Mouse (Mus musculus): Measurements from ENCODE around the gene Crlf2. TPM values are rescaled to one million over a fixed set of nuclear protein-coding genes. Genes with fewer than 3 reads are reported as not detected.
A peak's percentile ranks its signal among the peaks of the same experiment; 100 is the strongest.

Crlf2 gene
- polyA plus RNA-seq (2016; fragmentation: Nextera tagmentation; extraction: Ambion mirVana): 5.4 and 7.1 TPM in 2 replicates

DNA sequence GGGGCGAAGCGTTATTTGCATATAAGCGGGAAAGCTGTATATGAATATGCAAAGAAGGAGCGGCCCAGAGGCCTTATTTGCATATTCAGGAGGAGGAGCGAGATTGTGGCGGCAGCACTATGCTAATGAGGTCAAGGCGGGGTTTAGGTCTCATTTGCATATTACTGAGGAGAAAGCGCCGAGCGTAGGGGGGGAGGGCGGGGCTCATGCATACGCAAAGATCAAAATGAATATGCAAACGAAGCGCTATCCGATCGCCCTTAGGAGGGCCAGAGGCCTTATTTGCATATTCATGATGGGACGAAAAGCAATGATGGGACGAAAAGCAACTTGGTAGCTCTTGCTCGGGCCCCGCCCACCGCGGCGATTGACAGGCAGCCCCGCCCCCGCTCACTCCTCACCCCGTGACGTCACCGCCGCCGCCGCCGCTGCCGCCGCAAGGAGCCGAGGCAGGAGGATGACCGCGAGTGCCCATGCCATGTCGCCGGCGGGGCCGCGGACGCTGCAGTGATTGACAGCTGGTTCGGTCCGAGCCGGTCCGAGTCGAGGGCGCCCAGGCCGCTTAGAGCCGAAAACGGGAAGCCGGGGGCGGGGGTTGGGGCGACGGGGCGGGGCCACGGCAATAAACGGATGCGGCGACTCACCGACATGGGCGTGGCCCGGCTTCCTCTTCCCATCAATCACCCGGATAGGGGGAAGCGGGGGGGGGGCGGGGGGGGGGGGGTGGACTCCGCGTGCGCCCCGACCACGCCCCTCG lies at the start of gene Crlf2:
Gene Crlf2, minus strand, starts transcription at position 590 of the 757 bp plus-strand sequence.
- WGBS: under 1% methylated on average over 62 of the region's 73 CpGs
- Histone ChIP-seq H3K27ac (peak within 1 kb of the TSS; percentile 88), H3K27me3 (no peaks in the 10 kb centered on the region), H3K9me3 (peaks cover 36% of the 10 kb centered on the region), H3K4me2 (replicated peaks) (peak within 1 kb of the TSS; percentile 43), H3K4me1 (no peaks in the 10 kb centered on the region), H3K4me3 (peak within 1 kb of the TSS; percentile 55), H3K36me3 (peaks cover 11% of the 10 kb centered on the region; the same call in 1 of the 2 replicates), H3K9ac (peak within 1 kb of the TSS; percentile 44; the same call in 1 of the 2 replicates)
- peak; percentile 50 for ATAC-seq (ENCODE audit: insufficient number of reproducible peaks, insufficient read depth, low FRiP score, low TSS enrichment)

DNA sequence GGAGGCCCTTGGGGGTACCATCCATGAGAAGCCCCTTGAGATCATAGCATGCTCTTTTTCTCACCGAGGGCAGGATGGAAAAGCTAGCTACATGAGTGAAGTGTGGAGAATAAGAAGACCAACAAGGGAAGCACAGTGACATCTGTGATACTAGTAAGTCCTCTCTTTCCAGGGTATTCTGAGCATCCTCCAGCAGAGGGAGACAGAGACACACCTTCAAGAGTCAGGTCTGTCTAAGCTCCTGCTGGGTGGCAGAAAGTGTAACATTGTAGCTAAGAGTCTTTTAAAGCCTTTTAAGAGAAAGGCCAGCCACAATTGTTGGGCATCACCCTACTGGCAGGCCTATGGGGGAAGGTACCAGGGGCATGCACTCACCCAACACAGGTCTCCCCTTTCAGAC lies 43.8 kb upstream of the Crlf2 start:
- no peaks in the 10 kb centered on the region for H3K27me3 ChIP-seq
- H3K4me1 ChIP-seq: no peaks in the 10 kb centered on the region
- no peaks in the 10 kb centered on the region for H3K36me3 ChIP-seq
- ATAC-seq (ENCODE audit: insufficient number of reproducible peaks, insufficient read depth, low FRiP score, low TSS enrichment): no peak
- no peak overlapping the region for H3K9ac ChIP-seq
- H3K9me3 ChIP-seq: peaks cover 17% of the 10 kb centered on the region
- H3K27ac ChIP-seq: no peak overlapping the region
- WGBS: 46% methylated on average over 1 of the region's 1 CpGs
- H3K4me3 ChIP-seq: no peak overlapping the region
- H3K4me2 ChIP-seq (replicated peaks): no peak overlapping the region

DNA sequence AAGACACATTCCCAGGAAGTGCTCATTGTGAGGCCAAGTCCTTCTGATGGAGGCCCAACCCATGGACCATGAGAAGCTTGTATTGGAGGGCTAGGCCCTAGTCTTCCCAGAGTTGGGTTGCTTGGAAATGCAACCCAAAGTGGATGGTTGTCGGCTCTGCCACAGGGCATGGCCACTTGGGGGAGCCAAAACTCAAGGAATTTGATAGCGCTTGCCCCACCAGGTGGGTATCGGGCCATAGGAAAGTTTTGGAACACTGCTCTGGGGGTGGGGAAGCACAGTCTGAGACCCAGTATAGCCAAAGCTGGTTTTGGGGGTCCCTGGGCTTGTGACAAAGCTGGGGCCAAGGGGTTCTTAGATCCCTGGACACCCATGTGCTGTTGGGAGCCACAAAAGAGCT lies 42.3 kb upstream of the Crlf2 start:
- H3K4me3 ChIP-seq: no peak overlapping the region
- no peak overlapping the region for H3K9ac ChIP-seq
- no peak overlapping the region for H3K4me2 ChIP-seq (replicated peaks)
- H3K4me1 ChIP-seq: no peaks in the 10 kb centered on the region
- H3K27me3 ChIP-seq: no peaks in the 10 kb centered on the region
- no peak for ATAC-seq (ENCODE audit: insufficient number of reproducible peaks, insufficient read depth, low FRiP score, low TSS enrichment)
- WGBS: 29% methylated on average over 3 of the region's 3 CpGs
- peaks cover 14% of the 10 kb centered on the region for H3K9me3 ChIP-seq
- no peak overlapping the region for H3K27ac ChIP-seq
- H3K36me3 ChIP-seq: no peaks in the 10 kb centered on the region

DNA sequence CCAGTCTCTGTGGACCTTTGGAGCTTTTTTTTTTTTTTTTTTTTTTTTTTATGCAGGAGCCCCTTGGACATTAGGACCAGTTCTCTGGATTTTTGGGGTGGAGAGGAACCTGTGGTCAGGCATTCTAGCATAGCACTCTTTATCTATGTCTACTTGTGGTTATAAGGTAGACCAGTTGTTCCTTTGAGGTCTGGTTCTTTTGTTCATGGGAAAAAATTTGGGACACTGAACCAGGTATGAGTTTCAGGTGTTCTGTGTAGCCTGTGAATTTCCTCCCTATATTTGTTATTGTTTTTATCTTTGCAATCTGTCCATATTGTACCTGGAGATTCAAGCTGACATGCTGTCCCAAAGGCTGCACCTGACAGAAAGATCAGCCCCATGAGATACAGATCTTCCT lies 40.1 kb upstream of the Crlf2 start:
- Histone ChIP-seq H3K9me3 (peaks cover 11% of the 10 kb centered on the region), H3K27me3 (no peaks in the 10 kb centered on the region), H3K4me2 (replicated peaks) (no peak overlapping the region), H3K4me1 (no peaks in the 10 kb centered on the region), H3K36me3 (no peaks in the 10 kb centered on the region), H3K9ac (no peak overlapping the region), H3K27ac (no peak overlapping the region), H3K4me3 (no peak overlapping the region)
- ATAC-seq (ENCODE audit: insufficient number of reproducible peaks, insufficient read depth, low FRiP score, low TSS enrichment): no peak

DNA sequence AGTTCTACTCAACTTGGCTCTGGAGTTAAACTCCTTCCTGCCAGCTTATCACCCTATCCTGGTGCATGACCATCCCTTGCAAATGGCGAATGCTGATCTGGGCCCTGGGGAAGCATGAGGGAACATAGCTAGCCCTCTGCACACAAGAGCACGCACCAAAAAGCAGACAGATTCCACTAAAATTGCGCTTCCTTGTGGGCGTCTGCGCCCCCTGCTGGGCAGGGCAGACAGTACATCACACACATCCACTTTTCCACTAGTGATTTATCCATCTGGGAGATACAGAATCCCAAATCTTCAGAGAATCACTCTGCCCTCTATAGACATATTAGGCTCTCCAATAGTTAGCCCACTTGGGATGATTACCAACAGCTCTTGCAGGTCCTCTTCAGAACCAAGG lies 37.9 kb upstream of the Crlf2 start:
- H3K27ac ChIP-seq: no peak overlapping the region
- 29% methylated on average over 5 of the region's 5 CpGs for WGBS
- no peaks in the 10 kb centered on the region for H3K36me3 ChIP-seq
- no peaks in the 10 kb centered on the region for H3K4me1 ChIP-seq
- peaks cover 5% of the 10 kb centered on the region; the same call in 1 of the 2 replicates for H3K9me3 ChIP-seq
- H3K4me2 ChIP-seq (replicated peaks): no peak overlapping the region
- no peak overlapping the region for H3K4me3 ChIP-seq
- no peak overlapping the region for H3K9ac ChIP-seq
- H3K27me3 ChIP-seq: no peaks in the 10 kb centered on the region
- no peak for ATAC-seq (ENCODE audit: insufficient number of reproducible peaks, insufficient read depth, low FRiP score, low TSS enrichment)

DNA sequence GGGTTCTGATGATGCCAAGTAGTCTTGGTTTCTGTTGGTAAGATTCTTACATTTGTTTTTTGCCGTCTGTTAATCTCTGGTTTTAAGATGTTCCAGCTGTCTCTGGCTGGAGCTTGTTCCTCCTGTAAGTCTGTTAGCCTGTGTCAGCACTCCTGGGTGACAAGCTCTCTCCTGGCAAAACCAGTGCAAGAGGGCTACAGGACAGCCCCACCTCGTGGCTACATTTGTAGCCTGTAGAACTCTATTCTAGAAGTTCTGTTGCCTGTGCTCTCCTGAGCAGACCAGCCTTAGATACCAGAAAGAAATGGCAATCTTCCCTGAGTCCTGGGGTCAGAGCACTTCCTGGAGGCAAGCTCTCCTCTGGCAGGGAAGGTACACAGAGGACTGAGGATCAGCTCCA lies 4.0 kb upstream of the Crlf2 start:
- Histone ChIP-seq H3K36me3 (no peaks in the 10 kb centered on the region), H3K27ac (no peak overlapping the region), H3K4me1 (no peaks in the 10 kb centered on the region), H3K4me3 (no peak overlapping the region), H3K27me3 (no peaks in the 10 kb centered on the region), H3K9ac (no peak overlapping the region), H3K4me2 (replicated peaks) (no peak overlapping the region), H3K9me3 (0 out of 2 replicates have a peak, but pooled peaks cover 4% of the 10 kb centered on the region)
- 64% methylated on average over 2 of the region's 2 CpGs for WGBS
- ATAC-seq (ENCODE audit: insufficient number of reproducible peaks, insufficient read depth, low FRiP score, low TSS enrichment): no peak

DNA sequence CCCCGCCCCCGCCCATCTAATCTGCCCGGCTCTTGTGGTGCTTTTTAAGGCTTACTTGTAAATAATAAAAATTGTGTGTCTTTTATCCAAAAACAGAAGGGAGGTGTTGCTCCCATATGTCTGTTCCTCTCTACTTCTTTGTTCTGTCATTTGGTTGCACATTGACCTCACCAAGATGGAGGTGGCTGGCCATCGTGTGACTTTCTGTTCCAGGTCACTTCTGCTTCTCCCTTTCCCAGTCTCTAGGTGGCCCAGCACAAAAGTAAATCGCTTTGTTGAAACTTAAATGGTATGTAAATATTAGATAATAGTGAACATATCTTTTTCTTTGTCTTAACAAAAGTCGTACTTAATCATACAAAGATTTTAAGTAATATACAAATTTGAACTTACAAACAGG lies 398 bp upstream of the Crlf2 start:
- WGBS: 23% methylated on average over 6 of the region's 6 CpGs
- ATAC-seq (ENCODE audit: insufficient number of reproducible peaks, insufficient read depth, low FRiP score, low TSS enrichment): no peak
- Histone ChIP-seq H3K4me2 (replicated peaks) (peak overlapping the region; percentile 43), H3K4me1 (no peaks in the 10 kb centered on the region), H3K9ac (no peak overlapping the region), H3K4me3 (peak overlapping the region; percentile 55), H3K27ac (peak overlapping the region; percentile 88), H3K9me3 (peaks cover 30% of the 10 kb centered on the region), H3K27me3 (no peaks in the 10 kb centered on the region), H3K36me3 (peaks cover 11% of the 10 kb centered on the region; the same call in 1 of the 2 replicates)

DNA sequence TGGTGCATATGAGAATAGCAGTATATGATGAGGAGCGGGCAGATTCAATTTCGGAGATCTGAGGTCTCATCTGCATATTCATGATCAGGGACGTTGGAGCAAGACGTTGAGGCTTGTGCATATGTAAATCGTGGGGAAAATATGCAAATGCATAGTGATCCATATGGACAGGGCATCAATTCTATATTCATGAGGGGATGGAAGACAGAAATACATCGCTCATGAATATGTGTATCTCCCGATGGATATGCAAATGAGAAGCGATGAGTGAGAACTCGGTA lies 730 bp downstream of the Crlf2 start:
- peaks cover 41% of the 10 kb centered on the region for H3K9me3 ChIP-seq
- no peak overlapping the region for H3K9ac ChIP-seq
- H3K4me3 ChIP-seq: peak overlapping the region; percentile 55
- H3K4me1 ChIP-seq: no peaks in the 10 kb centered on the region
- ATAC-seq (ENCODE audit: insufficient number of reproducible peaks, insufficient read depth, low FRiP score, low TSS enrichment): peak; percentile 18; the same call in 1 of the 2 replicates
- H3K27ac ChIP-seq: peak overlapping the region; percentile 88
- no peaks in the 10 kb centered on the region for H3K27me3 ChIP-seq
- under 1% methylated on average over 9 of the region's 9 CpGs for WGBS
- H3K4me2 ChIP-seq (replicated peaks): peak overlapping the region; percentile 43
- H3K36me3 ChIP-seq: peaks cover 11% of the 10 kb centered on the region; the same call in 1 of the 2 replicates

DNA sequence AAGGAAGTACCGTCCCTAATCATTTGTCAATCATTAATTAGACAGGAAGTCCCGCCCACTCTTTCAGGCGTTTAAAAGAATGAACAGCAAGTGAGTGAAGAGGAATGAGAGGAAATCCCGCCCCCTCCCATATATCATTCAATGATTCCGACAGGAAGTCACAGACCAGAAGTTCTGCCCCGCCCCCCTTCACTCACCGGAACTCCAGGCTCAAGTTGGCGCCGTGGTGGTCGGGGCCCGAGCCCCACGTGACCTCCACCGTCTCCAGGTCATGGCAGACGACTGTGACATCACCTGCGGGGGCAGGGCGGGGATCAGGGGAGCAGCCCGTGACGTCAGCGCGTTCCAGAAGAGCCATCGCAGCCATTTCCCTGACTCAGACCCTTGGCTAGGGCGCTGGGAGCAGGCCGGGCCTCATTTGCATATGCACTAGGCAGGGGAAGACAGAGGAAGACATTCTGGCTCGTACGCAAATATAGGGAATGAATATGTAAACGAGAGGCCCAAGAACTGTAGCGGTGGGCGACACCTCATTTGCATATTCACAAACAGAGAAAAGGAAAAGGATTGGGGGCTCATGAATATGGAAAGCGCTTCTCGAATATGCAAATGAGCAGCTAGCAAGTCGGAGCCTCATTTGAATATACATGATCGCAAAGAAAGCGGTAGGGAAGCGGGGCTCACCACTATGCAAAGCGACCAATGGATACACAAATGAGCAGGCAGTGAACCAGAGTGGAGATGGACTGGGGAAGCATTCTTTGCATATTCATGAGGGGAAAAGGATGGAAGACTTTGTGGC lies 1.3 kb downstream of the Crlf2 start:
- no peaks in the 10 kb centered on the region for H3K27me3 ChIP-seq
- peaks cover 47% of the 10 kb centered on the region for H3K9me3 ChIP-seq
- under 1% methylated on average over 35 of the region's 35 CpGs for WGBS
- H3K36me3 ChIP-seq: peaks cover 11% of the 10 kb centered on the region; the same call in 1 of the 2 replicates
- H3K9ac ChIP-seq: no peak overlapping the region
- H3K4me2 ChIP-seq (replicated peaks): peak overlapping the region; percentile 43
- H3K27ac ChIP-seq: peak overlapping the region; percentile 88
- ATAC-seq (ENCODE audit: insufficient number of reproducible peaks, insufficient read depth, low FRiP score, low TSS enrichment): peak; percentile 71
- H3K4me1 ChIP-seq: no peaks in the 10 kb centered on the region
- peak overlapping the region; percentile 55 for H3K4me3 ChIP-seq

DNA sequence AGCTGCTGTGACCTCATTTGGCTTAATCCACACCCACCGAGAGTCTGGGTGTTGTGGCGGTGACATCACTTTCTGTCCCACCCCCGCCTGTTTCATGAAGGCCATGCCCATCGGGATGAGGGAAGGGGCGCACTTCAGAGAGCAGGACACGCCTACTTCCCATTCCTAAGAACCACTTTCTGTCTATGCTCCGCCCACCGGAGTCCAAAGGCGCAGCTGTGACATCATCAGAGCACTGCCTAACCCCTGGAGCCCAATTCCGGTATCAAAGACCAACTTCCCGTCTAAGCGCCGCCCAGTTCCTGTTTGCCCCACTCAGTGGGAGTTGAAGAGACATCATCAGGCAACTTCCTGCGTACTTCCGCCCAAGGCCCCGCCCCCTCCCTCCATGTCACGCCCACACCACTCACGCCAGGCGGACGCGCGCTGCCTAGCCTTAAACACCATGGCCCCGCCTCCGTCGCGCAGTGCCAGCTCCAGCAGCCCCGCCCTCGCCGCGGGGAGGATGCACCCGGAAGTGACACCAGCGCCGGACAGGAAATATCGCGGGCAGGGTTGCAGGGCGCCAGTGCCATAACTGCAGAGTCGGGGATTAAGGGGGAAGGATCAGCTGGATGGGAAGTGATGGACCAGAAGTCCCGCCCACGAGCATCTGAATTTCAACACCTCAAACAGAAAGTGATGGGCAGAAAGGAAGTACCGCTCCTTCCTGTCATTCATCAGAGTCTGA lies 2.0 kb downstream of the Crlf2 start:
- Histone ChIP-seq H3K4me3 (peak overlapping the region; percentile 55), H3K4me2 (replicated peaks) (peak overlapping the region; percentile 43), H3K9ac (no peak overlapping the region), H3K27ac (peak overlapping the region; percentile 88), H3K4me1 (no peaks in the 10 kb centered on the region), H3K27me3 (no peaks in the 10 kb centered on the region), H3K9me3 (peaks cover 54% of the 10 kb centered on the region), H3K36me3 (peaks cover 11% of the 10 kb centered on the region; the same call in 1 of the 2 replicates)
- 7% methylated on average over 40 of the region's 40 CpGs for WGBS
- ATAC-seq (ENCODE audit: insufficient number of reproducible peaks, insufficient read depth, low FRiP score, low TSS enrichment): peak; percentile 62

DNA sequence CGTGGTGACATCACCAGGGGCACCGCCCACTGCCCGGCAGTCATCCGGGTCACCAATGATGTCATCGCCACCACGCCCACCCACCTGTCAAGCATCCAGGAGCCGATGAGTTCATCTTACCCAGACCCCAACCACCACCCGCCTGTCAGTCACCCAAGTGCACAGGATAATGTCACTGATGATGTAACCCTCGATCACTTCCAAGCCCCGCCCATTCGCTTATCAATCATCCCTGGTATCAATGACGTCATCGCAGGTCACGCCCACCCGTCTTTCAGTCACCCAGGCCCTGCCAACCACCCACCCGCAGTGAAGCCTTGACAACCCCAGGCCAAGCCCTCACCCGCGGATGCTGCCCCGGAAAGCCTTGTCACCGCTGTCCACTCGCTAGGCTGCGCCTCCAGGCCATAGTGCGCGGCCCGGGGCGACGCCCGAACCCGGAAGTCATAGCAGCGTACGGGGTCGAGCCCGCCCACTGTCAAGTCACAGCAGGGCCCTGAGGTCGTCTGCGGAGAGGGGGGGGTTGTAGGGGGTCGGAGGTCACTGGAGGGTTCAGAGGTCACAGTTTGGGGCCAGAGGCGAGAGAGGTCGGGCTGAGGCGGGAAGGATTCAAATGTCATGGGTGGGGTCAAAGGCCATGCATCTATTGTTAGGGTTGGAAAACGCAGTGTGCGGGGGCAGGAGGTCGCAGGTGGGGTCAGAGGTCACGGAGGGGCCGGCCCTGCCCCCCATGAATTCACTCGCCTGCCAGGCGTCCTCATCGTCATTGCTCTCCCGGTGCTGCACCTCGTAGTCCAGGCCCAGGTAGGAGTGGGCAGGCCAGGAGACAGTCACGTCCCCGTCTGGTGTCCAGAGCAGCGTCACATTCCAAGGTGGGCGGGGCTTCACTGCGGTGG lies 2.9 kb downstream of the Crlf2 start:
- Histone ChIP-seq H3K4me2 (replicated peaks) (peak overlapping the region; percentile 43), H3K9ac (no peak overlapping the region), H3K36me3 (peaks cover 11% of the 10 kb centered on the region; the same call in 1 of the 2 replicates), H3K9me3 (peaks cover 58% of the 10 kb centered on the region), H3K4me1 (no peaks in the 10 kb centered on the region), H3K4me3 (peak overlapping the region; percentile 55), H3K27me3 (no peaks in the 10 kb centered on the region), H3K27ac (peak overlapping the region; percentile 88; the same call in 1 of the 2 replicates)
- ATAC-seq (ENCODE audit: insufficient number of reproducible peaks, insufficient read depth, low FRiP score, low TSS enrichment): no peak
- 76% methylated on average over 54 of the region's 54 CpGs for WGBS

All from embryonic facial prominence, embryonic 12.5 days (tissue).